In the genomic region with DNA sequence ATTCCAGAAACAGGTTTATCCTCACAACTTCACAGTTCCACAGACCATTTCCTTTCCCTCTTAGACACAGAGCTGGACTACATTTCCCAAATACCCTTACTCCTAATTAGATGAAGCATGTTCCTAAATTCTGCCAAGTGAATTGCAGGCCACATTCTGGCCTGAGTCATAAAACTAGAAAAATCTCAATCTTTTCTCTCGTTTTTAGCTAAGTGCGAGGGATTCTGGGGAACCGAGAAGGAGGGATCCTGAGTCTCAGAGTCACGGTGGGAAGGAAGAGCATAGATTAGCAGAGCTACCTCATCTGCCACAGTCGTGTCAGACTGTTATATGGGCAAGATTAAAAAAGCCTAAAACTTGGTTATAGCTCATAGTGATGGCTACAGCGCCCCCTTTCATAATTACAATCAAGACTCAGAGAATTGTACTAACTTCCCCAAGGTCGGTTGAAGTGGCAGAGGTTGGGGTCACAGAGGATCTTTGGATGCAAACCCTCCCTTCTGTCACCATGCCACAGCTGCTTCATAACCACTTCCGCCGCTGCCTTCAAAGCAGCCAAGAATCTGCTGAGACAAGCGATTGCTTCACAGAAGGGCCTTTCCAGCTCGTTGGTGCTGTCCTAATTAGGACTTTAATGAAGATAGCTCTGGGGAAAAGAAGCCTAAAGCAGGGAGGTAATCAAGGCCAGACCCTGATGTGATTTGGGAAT, we compare ENCODE assay signal across 9 mouse cellular contexts. TPM values are rescaled to one million over a fixed set of nuclear protein-coding genes. Genes with fewer than 3 reads are reported as not detected.
DNase-seq lines count a peak whose midpoint lies in the region; ATAC-seq and TF ChIP-seq lines count a peak whose summit lies in the region.
"Had no signal": no experiment of that assay in that cellular context is flagged by ENCODE, and none has a peak within 500 bp of the region (broad histone marks: within the 10 kb centered on the region; RNA-seq: fewer than 3 reads in every experiment).

No protein-coding gene starts in this region.

- WGBS in kidney, adult 2 months = 56% methylated on average over 11 of the region's 11 CpGs
- 58% methylated on average over 11 of the region's 11 CpGs for WGBS in kidney, embryonic 16.5 days

- no peaks in the 10 kb centered on the region for H3K27me3 ChIP-seq in kidney, adult 2 months (replicated peaks; ENCODE audit: control insufficient read depth, insufficient read depth, low read length)
- H3K27me3 ChIP-seq in kidney, embryonic 16.5 days (ENCODE audit: insufficient read depth, low read length) = no peaks in the 10 kb centered on the region

- peak; percentile 44 for DNase-seq in kidney, adult 2 months
- peak; percentile 38 to 63 for DNase-seq in kidney, postnatal 4 days
- peak; percentile 87 for DNase-seq in retina, postnatal 1 day
- no peak for DNase-seq in right cerebral cortex, postnatal 4 days
- no peak for DNase-seq in liver
- no peak for DNase-seq in left cerebral cortex, adult 11 months (ENCODE audit: low spot score)
- DNase-seq: adrenal gland, postnatal 25 days had no signal

- H3K9me3 ChIP-seq in kidney, embryonic 16.5 days (ENCODE audit: low read length) = no peaks in the 10 kb centered on the region

- H3K36me3 ChIP-seq in kidney, adult 2 months (ENCODE audit: control insufficient read depth, insufficient read depth, low read length) = no peaks in the 10 kb centered on the region
- no peaks in the 10 kb centered on the region for H3K36me3 ChIP-seq in kidney, embryonic 16.5 days (ENCODE audit: insufficient read depth, low read length)

- no peak overlapping the region for H3K27ac ChIP-seq in kidney, adult 2 months (ENCODE audit: insufficient read depth, low read depth, low read length)
- no peak overlapping the region for H3K27ac ChIP-seq in kidney, embryonic 16.5 days (ENCODE audit: low read length)
- peak overlapping the region; percentile 20; the same call in 1 of the 2 replicates for H3K27ac ChIP-seq in cortical plate, adult 2 months (ENCODE audit: insufficient read depth, low read length)

- H3K9ac ChIP-seq in kidney, embryonic 16.5 days (replicated peaks; ENCODE audit: low read length) = no peak overlapping the region

- no peak for TF ChIP-seq POLR2A in kidney, adult 2 months (IDR thresholded peaks at IDR 0.05; ENCODE audit: low read depth, low read length)
- TF ChIP-seq POLR2A in cortical plate, adult 2 months (IDR thresholded peaks at IDR 0.05; ENCODE audit: extremely low read depth, insufficient read depth, low read length) = no peak

- H3K4me2 ChIP-seq in kidney, embryonic 16.5 days (replicated peaks; ENCODE audit: low read depth, low read length) = no peak overlapping the region

- no peak for TF ChIP-seq CTCF in kidney, adult 2 months (conservative IDR thresholded peaks at IDR 0.05; ENCODE audit: insufficient read depth, insufficient read length, low read depth, low read length)
- no peak for TF ChIP-seq CTCF in cortical plate, adult 2 months (IDR thresholded peaks at IDR 0.05; ENCODE audit: extremely low read depth, insufficient read depth, low read length)

- no peaks in the 10 kb centered on the region for H3K4me1 ChIP-seq in kidney, adult 2 months (ENCODE audit: control insufficient read depth, insufficient read depth, low read length)
- no peaks in the 10 kb centered on the region; the same call in 1 of the 2 replicates for H3K4me1 ChIP-seq in kidney, embryonic 16.5 days (ENCODE audit: insufficient read depth, low read length)
- peaks cover 7% of the 10 kb centered on the region for H3K4me1 ChIP-seq in cortical plate, adult 2 months (ENCODE audit: control insufficient read depth, insufficient read depth, low read length)

- ATAC-seq in kidney, embryonic 16.5 days (ENCODE audit: low FRiP score, low TSS enrichment) = no peak

- H3K4me3 ChIP-seq in kidney, adult 2 months (ENCODE audit: insufficient read depth, low read depth, low read length) = no peak overlapping the region
- H3K4me3 ChIP-seq in kidney, embryonic 16.5 days (ENCODE audit: low read length) = no peak overlapping the region
- no peak overlapping the region for H3K4me3 ChIP-seq in cortical plate, adult 2 months (ENCODE audit: insufficient read depth, low read length)

RNA-seq across cellular contexts. Expression of a gene that starts 28.6 kb away (rescaled TPM):
- polyA plus RNA-seq in kidney, adult 2 months (2012; rRNA removed) = 0.46 and 0.59 TPM in 2 replicates
- polyA plus RNA-seq in kidney, embryonic 16.5 days (2015; fragmentation: Nextera tagmentation; extraction: Ambion mirVana) = 3.1 and 3.5 TPM in 2 replicates
- 44.9 and 45.3 TPM in 2 replicates for polyA plus RNA-seq in cortical plate, adult 2 months (2012; rRNA removed)

Comparison
In these comparisons a context has a peak if more than half of its experiments do, and no peak if none do; other contexts are left out.
1. DNase-seq: peak in kidney, adult 2 months (single experiment), kidney, postnatal 4 days (2 of 2) and retina, postnatal 1 day (single experiment); none in right cerebral cortex, postnatal 4 days (single experiment), liver (single experiment) and left cerebral cortex, adult 11 months (single experiment).
2. RNA of a gene that starts 28.6 kb away (polyA plus RNA-seq): 44.9 to 45.3 TPM in cortical plate, adult 2 months; 3.1 to 3.5 TPM in kidney, embryonic 16.5 days and 0.46 to 0.59 TPM in kidney, adult 2 months; every median in the first group is over 10 times any median in the second.